Mouse (Mus musculus): ENCODE measurements around the gene Lrriq3. TPM values are rescaled to one million over a fixed set of nuclear protein-coding genes. Genes with fewer than 3 reads are reported as not detected.

Gene Lrriq3
- under 1 TPM; 0.53 to 0.67 TPM for total RNA-seq (2021)
- long read RNA-seq, partial matches to known transcripts: 0 of 1 reads
- long read RNA-seq, other reads (novel, unspliced or antisense): 0 of 1 reads

GRCm38 (mm10) chr3:155093116-155093956, at the start of gene Lrriq3, which contains the start of gene Fpgt:
Lrriq3 (plus strand) TSS chr3:155093434.
Fpgt (minus strand) TSS chr3:155093403.
- peak; percentile 93 to 95 for DNase-seq (ENCODE audit: low spot score in 2 of 2)

- no peak for DNase-seq (ENCODE audit: low spot score in 2 of 2)
Observed at GRCm38 (mm10) chr3:155052021-155052420, 41.2 kb upstream of the Lrriq3 start.

GRCm38 (mm10) chr3:155053189-155053588, 40.0 kb upstream of the Lrriq3 start:
- DNase-seq (ENCODE audit: low spot score in 2 of 2): no peak

GRCm38 (mm10) chr3:155055231-155055916, 37.9 kb upstream of the Lrriq3 start, which contains the start of gene Tnni3k:
Tnni3k (minus strand) TSS chr3:155055407.
- DNase-seq (ENCODE audit: low spot score in 2 of 2): no peak

GRCm38 (mm10) chr3:155056606-155057005, 36.6 kb upstream of the Lrriq3 start:
- no peak for DNase-seq (ENCODE audit: low spot score in 2 of 2)

GRCm38 (mm10) chr3:155057566-155057965, 35.7 kb upstream of the Lrriq3 start:
- no peak for DNase-seq (ENCODE audit: low spot score in 2 of 2)

- no peak for DNase-seq (ENCODE audit: low spot score in 2 of 2)
Observed at GRCm38 (mm10) chr3:155058800-155059448, 34.3 kb upstream of the Lrriq3 start.

- DNase-seq (ENCODE audit: low spot score in 2 of 2): no peak
Observed at GRCm38 (mm10) chr3:155059449-155059822, 33.8 kb upstream of the Lrriq3 start.

GRCm38 (mm10) chr3:155077908-155078307, 15.3 kb upstream of the Lrriq3 start:
- DNase-seq (ENCODE audit: low spot score in 2 of 2): no peak

- DNase-seq (ENCODE audit: low spot score in 2 of 2): no peak
Observed at GRCm38 (mm10) chr3:155092081-155092480, 1.2 kb upstream of the Lrriq3 start.

- DNase-seq (ENCODE audit: low spot score in 2 of 2): no peak
Observed at GRCm38 (mm10) chr3:155099266-155099665, 6.0 kb downstream of the Lrriq3 start.

- no peak for DNase-seq (ENCODE audit: low spot score in 2 of 2)
Observed at GRCm38 (mm10) chr3:155105957-155106356, 12.7 kb downstream of the Lrriq3 start.

- DNase-seq (ENCODE audit: low spot score in 2 of 2): no peak
Observed at GRCm38 (mm10) chr3:155137737-155138136, 44.5 kb downstream of the Lrriq3 start.

GRCm38 (mm10) chr3:155141047-155141446, 47.8 kb downstream of the Lrriq3 start:
- DNase-seq (ENCODE audit: low spot score in 2 of 2): no peak

- DNase-seq (ENCODE audit: low spot score in 2 of 2): no peak
Observed at GRCm38 (mm10) chr3:155144368-155144767, 51.1 kb downstream of the Lrriq3 start.

- DNase-seq (ENCODE audit: low spot score in 2 of 2): no peak
Observed at GRCm38 (mm10) chr3:155161842-155162241, 68.6 kb downstream of the Lrriq3 start.

GRCm38 (mm10) chr3:155180303-155180902, 87.2 kb downstream of the Lrriq3 start:
- DNase-seq (ENCODE audit: low spot score in 2 of 2): no peak

GRCm38 (mm10) chr3:155186456-155186855, 93.2 kb downstream of the Lrriq3 start:
- DNase-seq (ENCODE audit: low spot score in 2 of 2): no peak

GRCm38 (mm10) chr3:155188857-155189256, 95.6 kb downstream of the Lrriq3 start:
- DNase-seq (ENCODE audit: low spot score in 2 of 2): no peak

GRCm38 (mm10) chr3:155234919-155235318, 141.7 kb downstream of the Lrriq3 start:
- no peak for DNase-seq (ENCODE audit: low spot score in 2 of 2)

GRCm38 (mm10) chr3:155235502-155235901, 142.3 kb downstream of the Lrriq3 start:
- DNase-seq (ENCODE audit: low spot score in 2 of 2): no peak
